Mouse (Mus musculus): ENCODE measurements around the gene Dab1. TPM values are rescaled to one million over a fixed set of nuclear protein-coding genes. Genes with fewer than 3 reads are reported as not detected.

Gene Dab1
- polyA plus RNA-seq, 1 experiment: not detected

DNA sequence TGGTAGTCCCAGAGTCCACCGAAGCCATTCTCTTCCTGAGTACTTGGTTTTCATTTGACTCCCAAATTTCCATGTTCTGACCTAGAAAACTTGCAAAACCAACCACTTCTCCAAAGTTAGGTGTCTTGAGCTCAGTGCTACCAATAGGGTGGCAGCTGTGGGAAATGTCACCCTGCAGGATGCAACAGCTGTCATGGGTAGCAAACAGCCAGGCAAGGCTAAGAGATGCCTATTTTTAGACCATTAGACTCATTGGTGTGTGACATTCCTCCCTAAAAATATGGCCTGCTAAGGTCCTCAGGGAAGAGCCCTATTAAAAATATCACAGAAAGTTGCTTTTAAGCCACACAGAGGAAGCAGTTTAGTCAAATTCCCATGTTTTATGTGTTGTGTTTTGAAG lies 829.0 kb downstream of the Dab1 start:
- TF ChIP-seq MYOD1 (IDR thresholded peaks at IDR 0.05; ENCODE audit: control insufficient read depth, insufficient read length, low read depth): no peak
- TF ChIP-seq MAX (IDR thresholded peaks at IDR 0.05): no peak
- TF ChIP-seq FOSL1 (IDR thresholded peaks at IDR 0.05; ENCODE audit: insufficient read depth, low read length, poor library complexity, severe bottlenecking): no peak
- no peak for TF ChIP-seq MYOG (IDR thresholded peaks at IDR 0.05; ENCODE audit: control insufficient read depth, extremely low read depth, insufficient read length)
- TF ChIP-seq CEBPB (IDR thresholded peaks at IDR 0.05; ENCODE audit: low read depth): no peak
- TF ChIP-seq USF1 (IDR thresholded peaks at IDR 0.05; ENCODE audit: low read depth): no peak
- TF ChIP-seq CTCF (IDR thresholded peaks at IDR 0.05; ENCODE audit: control insufficient read depth, insufficient read depth, insufficient read length): no peak
- no peak overlapping the region for H3ac ChIP-seq (ENCODE audit: control insufficient read depth, insufficient read length, low read depth)
- no peaks in the 10 kb centered on the region for H3K79me2 ChIP-seq (ENCODE audit: control insufficient read depth, insufficient read depth)
- no peaks in the 10 kb centered on the region for H3K79me3 ChIP-seq (ENCODE audit: low read depth)
- no peaks in the 10 kb centered on the region for H3K27me3 ChIP-seq (ENCODE audit: control insufficient read depth, insufficient read depth, insufficient read length)
- H3K4me3 ChIP-seq (ENCODE audit: insufficient read depth, poor library complexity, severe bottlenecking): no peak overlapping the region
- no peaks in the 10 kb centered on the region for H3K36me3 ChIP-seq (ENCODE audit: control insufficient read depth, insufficient read depth)

DNA sequence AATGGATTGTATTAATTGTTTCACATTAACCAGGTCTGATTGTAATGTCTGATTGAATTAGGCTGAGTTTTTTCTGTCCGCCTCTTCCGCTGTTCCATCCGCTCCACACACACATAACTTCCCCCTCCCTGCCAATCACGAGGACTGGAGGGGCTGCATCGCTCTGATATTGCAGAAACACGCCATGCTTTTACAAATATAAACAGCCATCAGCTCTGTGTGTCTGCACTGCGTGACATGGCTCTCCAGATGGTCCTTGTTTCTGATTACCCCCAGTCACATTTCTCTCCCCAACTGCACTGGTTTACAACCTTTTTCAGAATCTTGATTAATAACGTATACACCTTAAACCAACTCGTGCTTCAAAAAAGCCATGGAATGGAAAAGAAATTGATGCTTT lies 831.5 kb downstream of the Dab1 start:
- TF ChIP-seq CEBPB (IDR thresholded peaks at IDR 0.05; ENCODE audit: low read depth) (no peak), MAX (IDR thresholded peaks at IDR 0.05) (no peak), FOSL1 (IDR thresholded peaks at IDR 0.05; ENCODE audit: insufficient read depth, low read length, poor library complexity, severe bottlenecking) (no peak), MYOG (IDR thresholded peaks at IDR 0.05; ENCODE audit: control insufficient read depth, extremely low read depth, insufficient read length) (no peak), MYOD1 (IDR thresholded peaks at IDR 0.05; ENCODE audit: control insufficient read depth, insufficient read length, low read depth) (no peak), USF1 (IDR thresholded peaks at IDR 0.05; ENCODE audit: low read depth) (no peak), CTCF (IDR thresholded peaks at IDR 0.05; ENCODE audit: control insufficient read depth, insufficient read depth, insufficient read length) (no peak)
- H3ac ChIP-seq (ENCODE audit: control insufficient read depth, insufficient read length, low read depth): no peak overlapping the region
- H3K27me3 ChIP-seq (ENCODE audit: control insufficient read depth, insufficient read depth, insufficient read length): no peaks in the 10 kb centered on the region

DNA sequence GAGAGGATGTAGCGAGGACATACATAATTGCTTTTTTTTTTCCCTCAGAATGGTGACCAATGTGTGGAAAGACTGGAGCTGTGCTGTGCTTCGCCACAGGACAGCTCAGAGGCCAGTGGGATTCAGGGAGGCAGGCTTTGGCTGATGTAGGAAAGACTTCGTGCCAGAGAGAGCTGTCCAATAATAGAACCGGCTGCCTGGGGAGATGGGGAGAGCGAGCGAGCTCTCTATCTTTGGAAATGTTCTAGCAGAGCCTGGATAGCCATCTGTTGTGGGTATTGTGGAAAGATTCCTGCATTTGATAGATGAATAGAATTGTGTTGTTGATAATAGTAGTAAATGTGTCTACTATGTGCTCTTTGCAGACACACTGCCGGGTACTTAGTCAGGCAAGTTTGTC lies 833.4 kb downstream of the Dab1 start:
- H3K27me3 ChIP-seq (ENCODE audit: control insufficient read depth, insufficient read depth, insufficient read length): no peaks in the 10 kb centered on the region
- no peak overlapping the region for H3K4me3 ChIP-seq (ENCODE audit: insufficient read depth, poor library complexity, severe bottlenecking)
- no peaks in the 10 kb centered on the region for H3K79me2 ChIP-seq (ENCODE audit: control insufficient read depth, insufficient read depth)
- no peak overlapping the region for H3ac ChIP-seq (ENCODE audit: control insufficient read depth, insufficient read length, low read depth)
- H3K79me3 ChIP-seq (ENCODE audit: low read depth): no peaks in the 10 kb centered on the region
- no peaks in the 10 kb centered on the region for H3K36me3 ChIP-seq (ENCODE audit: control insufficient read depth, insufficient read depth)
- TF ChIP-seq CTCF (IDR thresholded peaks at IDR 0.05; ENCODE audit: control insufficient read depth, insufficient read depth, insufficient read length): no peak

More for the DNA sequence above, 831.5 kb downstream of the Dab1 start:
- no peak overlapping the region for H3K4me3 ChIP-seq (ENCODE audit: insufficient read depth, poor library complexity, severe bottlenecking)
- no peaks in the 10 kb centered on the region for H3K79me3 ChIP-seq (ENCODE audit: low read depth)
- H3K79me2 ChIP-seq (ENCODE audit: control insufficient read depth, insufficient read depth): no peaks in the 10 kb centered on the region
- H3K36me3 ChIP-seq (ENCODE audit: control insufficient read depth, insufficient read depth): no peaks in the 10 kb centered on the region

DNA sequence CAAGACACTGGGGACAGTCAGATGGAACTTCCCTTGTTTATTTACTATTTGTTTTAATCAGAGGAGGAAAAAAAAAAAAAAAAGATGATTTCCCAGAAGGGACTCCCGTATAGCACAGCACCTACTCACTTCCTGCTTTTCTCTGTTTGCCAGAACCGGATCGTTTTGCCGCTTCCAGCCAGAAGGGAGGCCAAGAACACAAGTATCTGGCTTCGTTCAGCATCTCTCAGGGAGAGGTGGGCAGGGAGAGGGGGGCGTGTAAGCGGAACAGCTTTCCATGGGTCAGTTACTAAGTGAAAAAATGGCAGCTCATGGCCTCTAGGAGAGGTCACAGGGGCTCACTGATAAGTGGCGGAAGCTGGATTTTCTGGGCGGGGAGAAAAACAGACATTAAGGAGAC lies 836.0 kb downstream of the Dab1 start:
- Histone ChIP-seq H3K4me3 (ENCODE audit: insufficient read depth, poor library complexity, severe bottlenecking) (no peak overlapping the region), H3K36me3 (ENCODE audit: control insufficient read depth, insufficient read depth) (no peaks in the 10 kb centered on the region), H3K79me3 (ENCODE audit: low read depth) (no peaks in the 10 kb centered on the region), H3K79me2 (ENCODE audit: control insufficient read depth, insufficient read depth) (no peaks in the 10 kb centered on the region), H3ac (ENCODE audit: control insufficient read depth, insufficient read length, low read depth) (no peak overlapping the region), H3K27me3 (ENCODE audit: control insufficient read depth, insufficient read depth, insufficient read length) (no peaks in the 10 kb centered on the region)
- TF ChIP-seq CTCF (IDR thresholded peaks at IDR 0.05; ENCODE audit: control insufficient read depth, insufficient read depth, insufficient read length) (no peak), MAX (IDR thresholded peaks at IDR 0.05) (no peak), CEBPB (IDR thresholded peaks at IDR 0.05; ENCODE audit: low read depth) (no peak), MYOD1 (IDR thresholded peaks at IDR 0.05; ENCODE audit: control insufficient read depth, insufficient read length, low read depth) (no peak), FOSL1 (IDR thresholded peaks at IDR 0.05; ENCODE audit: insufficient read depth, low read length, poor library complexity, severe bottlenecking) (no peak), MYOG (IDR thresholded peaks at IDR 0.05; ENCODE audit: control insufficient read depth, extremely low read depth, insufficient read length) (no peak), USF1 (IDR thresholded peaks at IDR 0.05; ENCODE audit: low read depth) (no peak)

DNA sequence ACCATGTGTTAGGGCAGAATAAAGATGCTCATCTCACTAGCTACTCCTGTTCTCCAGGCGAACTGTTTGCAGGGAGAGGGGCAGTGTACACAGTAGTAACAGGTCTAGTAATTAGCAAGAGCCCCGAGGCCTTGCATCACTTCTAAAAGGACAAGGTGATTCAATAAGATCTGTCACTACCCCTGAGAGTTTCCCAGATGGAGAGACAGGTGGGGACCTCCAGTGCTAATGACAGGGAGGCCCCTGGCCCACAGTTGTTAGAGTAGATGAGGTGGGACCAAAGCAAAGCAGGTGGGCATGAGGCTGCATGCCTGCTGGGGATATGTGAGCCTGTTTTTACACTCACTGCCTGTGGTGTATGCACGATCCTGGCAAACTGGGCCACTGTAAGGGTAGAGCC lies 836.6 kb downstream of the Dab1 start:
- Histone ChIP-seq H3K36me3 (ENCODE audit: control insufficient read depth, insufficient read depth) (no peaks in the 10 kb centered on the region), H3K79me3 (ENCODE audit: low read depth) (no peaks in the 10 kb centered on the region), H3K27me3 (ENCODE audit: control insufficient read depth, insufficient read depth, insufficient read length) (no peaks in the 10 kb centered on the region), H3K79me2 (ENCODE audit: control insufficient read depth, insufficient read depth) (no peaks in the 10 kb centered on the region), H3K4me3 (ENCODE audit: insufficient read depth, poor library complexity, severe bottlenecking) (no peak overlapping the region), H3ac (ENCODE audit: control insufficient read depth, insufficient read length, low read depth) (no peak overlapping the region)
- TF ChIP-seq FOSL1 (IDR thresholded peaks at IDR 0.05; ENCODE audit: insufficient read depth, low read length, poor library complexity, severe bottlenecking): no peak
- no peak for TF ChIP-seq MAX (IDR thresholded peaks at IDR 0.05)
- TF ChIP-seq CTCF (IDR thresholded peaks at IDR 0.05; ENCODE audit: control insufficient read depth, insufficient read depth, insufficient read length): no peak
- no peak for TF ChIP-seq USF1 (IDR thresholded peaks at IDR 0.05; ENCODE audit: low read depth)
- TF ChIP-seq CEBPB (IDR thresholded peaks at IDR 0.05; ENCODE audit: low read depth): no peak
- no peak for TF ChIP-seq MYOG (IDR thresholded peaks at IDR 0.05; ENCODE audit: control insufficient read depth, extremely low read depth, insufficient read length)
- no peak for TF ChIP-seq MYOD1 (IDR thresholded peaks at IDR 0.05; ENCODE audit: control insufficient read depth, insufficient read length, low read depth)

DNA sequence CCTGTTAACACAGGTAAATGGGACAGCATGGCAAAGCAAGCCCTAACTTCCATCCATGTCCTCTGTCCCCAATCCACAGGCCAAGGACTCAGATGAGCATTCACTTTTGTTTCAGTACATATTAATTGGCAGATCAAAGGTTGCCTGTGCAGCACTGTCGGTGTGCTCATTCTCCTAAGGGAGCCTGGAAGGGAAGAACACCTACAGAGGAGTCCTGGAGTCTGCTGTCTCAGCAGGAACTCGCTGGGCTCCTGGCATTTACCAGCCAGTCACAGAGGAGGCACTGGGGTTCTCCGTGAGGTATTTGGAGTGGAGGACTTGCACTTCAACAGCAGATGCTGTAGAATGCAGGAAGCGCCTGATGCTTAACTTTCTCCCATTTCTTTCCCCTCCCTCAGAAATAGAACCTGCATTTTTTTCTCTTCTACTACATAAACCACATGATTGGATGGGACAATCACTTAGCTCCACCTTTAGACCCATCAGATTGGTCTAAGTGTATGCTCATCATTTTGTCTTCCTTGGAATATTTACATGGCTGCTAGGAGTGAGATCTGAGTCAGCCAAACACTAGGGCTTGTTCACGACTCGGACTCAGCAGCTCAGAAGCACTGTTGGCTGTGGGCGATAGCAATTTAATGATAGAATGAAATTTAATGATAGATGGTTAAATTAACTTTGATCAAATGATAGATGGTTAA lies 837.2 kb downstream of the Dab1 start:
- Histone ChIP-seq H3K79me2 (ENCODE audit: control insufficient read depth, insufficient read depth) (no peaks in the 10 kb centered on the region), H3K4me3 (ENCODE audit: insufficient read depth, poor library complexity, severe bottlenecking) (no peak overlapping the region), H3K79me3 (ENCODE audit: low read depth) (no peaks in the 10 kb centered on the region)

More for the DNA sequence above, 837.2 kb downstream of the Dab1 start:
- TF ChIP-seq MAX (IDR thresholded peaks at IDR 0.05) (no peak), MYOD1 (IDR thresholded peaks at IDR 0.05; ENCODE audit: control insufficient read depth, insufficient read length, low read depth) (no peak), MYOG (IDR thresholded peaks at IDR 0.05; ENCODE audit: control insufficient read depth, extremely low read depth, insufficient read length) (no peak), CTCF (IDR thresholded peaks at IDR 0.05; ENCODE audit: control insufficient read depth, insufficient read depth, insufficient read length) (no peak), USF1 (IDR thresholded peaks at IDR 0.05; ENCODE audit: low read depth) (no peak), FOSL1 (IDR thresholded peaks at IDR 0.05; ENCODE audit: insufficient read depth, low read length, poor library complexity, severe bottlenecking) (no peak), CEBPB (IDR thresholded peaks at IDR 0.05; ENCODE audit: low read depth) (no peak)
- Histone ChIP-seq H3K27me3 (ENCODE audit: control insufficient read depth, insufficient read depth, insufficient read length) (no peaks in the 10 kb centered on the region), H3K36me3 (ENCODE audit: control insufficient read depth, insufficient read depth) (no peaks in the 10 kb centered on the region), H3ac (ENCODE audit: control insufficient read depth, insufficient read length, low read depth) (no peak overlapping the region)
